Mouse (Mus musculus) thymus, postnatal 10 days (tissue): ENCODE data around the gene Troap.

Source experiments
- DNase-seq, 2 experiments: peaks; one replicate each; pipeline ENCODE4 v3.0.0; 2021; ENCODE audit warnings: low spot score in 2 of 2

The Troap gene

DNA sequence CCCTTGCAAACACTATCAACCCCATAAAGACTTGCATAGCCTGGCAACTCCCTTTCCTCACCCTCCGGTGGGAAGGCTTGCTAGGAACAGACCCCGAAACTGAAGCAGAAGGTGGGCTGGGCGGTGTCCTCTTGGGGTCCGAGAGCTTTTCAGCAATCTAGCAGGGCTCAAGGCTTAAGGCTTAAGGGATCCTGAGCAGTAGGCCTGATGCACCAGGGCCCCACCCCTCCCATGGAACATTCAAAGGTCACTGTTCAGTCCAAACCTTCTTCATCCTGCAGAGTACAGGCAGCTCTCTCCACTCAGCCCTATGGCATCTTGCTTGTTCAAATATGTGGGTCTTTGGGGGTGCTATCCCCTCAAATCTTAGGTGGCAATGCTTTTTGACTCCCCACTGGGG, 11.6 kb downstream of the Troap start:
- DNase-seq = no peak

DNA sequence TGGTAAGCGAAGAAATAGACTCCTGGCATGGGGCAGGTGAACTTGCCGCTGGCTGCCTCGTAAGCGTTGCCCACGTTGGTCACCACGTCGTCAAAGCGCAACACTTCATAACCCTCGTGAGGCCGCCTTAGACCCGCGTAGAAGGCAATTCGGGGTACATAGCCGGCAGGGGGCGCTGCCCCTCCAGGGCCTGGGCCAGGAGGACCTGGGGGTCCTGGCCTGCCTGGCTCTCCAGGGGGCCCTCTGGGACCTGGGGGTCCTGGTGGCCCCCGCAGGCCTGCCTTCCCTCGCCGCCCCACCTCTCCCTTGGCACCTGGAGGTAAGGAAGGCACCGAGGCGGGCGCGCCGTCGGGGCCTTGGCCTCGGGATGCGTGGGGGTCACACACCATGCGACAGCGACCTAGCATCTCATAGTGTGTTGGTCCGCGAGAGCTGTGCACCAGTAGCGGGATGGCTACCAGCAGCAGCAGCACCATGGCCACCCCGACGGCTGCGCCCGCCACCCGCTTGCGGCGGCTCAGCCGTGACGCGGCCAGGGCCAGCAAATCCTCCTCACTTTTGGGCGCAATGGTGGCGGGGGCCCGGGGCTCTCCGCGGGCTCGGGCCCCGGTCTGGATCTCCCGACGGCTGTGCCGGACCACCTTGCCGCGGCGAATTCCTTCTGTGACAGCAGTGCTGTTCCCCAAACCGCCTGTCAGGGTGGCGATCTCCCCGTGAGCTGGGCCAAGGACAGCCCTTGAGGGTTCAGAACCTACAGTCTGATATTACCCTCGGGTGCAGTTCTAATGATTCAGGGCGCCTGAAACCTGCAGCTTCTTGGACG, 13.1 kb downstream of the Troap start, which contains the start of gene C1ql4:
C1ql4 (minus strand) TSS at position 565 of the 823 bp plus-strand sequence.
- peak; percentile 24 to 66 for DNase-seq

- peak; percentile 64 to 90 for DNase-seq
These were observed 13.9 kb downstream of the Troap start for GRCm38 (mm10) chr15:99088292-99088691.

DNA sequence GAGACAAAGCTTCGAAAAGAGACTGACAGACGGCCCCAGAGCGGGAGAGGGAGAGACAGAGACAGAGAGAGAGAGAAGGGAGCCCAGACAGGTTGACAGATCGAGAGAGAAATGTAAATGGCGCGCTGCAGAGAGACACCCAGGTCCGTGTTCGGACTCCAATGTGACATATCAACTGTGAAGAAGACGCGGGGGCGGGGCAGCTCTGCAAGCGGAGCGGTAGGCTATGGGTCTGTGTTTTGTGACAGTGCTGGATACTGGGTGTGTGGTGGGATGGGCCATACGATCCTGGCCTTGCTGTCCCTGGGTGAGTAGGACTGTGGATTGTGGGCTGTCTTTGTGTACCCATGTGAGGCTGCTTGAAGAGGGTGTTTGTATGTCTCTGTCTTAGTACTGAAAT, 14.7 kb downstream of the Troap start:
- DNase-seq = no peak

DNA sequence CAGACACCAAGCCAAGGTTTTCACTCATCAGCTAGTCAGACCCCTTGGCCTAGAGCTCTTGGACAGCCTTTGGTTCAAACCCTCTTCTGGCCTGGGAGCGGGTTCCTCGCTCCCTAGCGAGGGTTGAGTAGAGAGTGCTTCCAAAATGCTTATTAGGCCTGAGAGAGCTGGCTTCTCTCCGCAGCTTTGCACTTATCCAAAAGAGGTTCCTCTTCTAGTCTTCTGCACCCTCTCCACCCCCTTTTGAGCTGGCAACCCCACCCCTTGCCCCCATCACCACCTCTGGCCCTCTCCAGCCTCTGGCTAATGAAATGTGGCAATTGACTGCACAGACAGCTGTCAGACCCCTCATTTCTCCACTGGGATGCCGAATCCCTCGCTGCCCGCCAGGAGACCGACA, 18.5 kb downstream of the Troap start, which contains the start of gene Dnajc22:
Dnajc22 (plus strand) TSS at position 301 of the 400 bp plus-strand sequence.
- DNase-seq = no peak

GRCm38 (mm10) chr15:99093291-99094258, 19.2 kb downstream of the Troap start:
- DNase-seq = no peak

GRCm38 (mm10) chr15:99094631-99095270, 20.4 kb downstream of the Troap start:
- no peak for DNase-seq

DNA sequence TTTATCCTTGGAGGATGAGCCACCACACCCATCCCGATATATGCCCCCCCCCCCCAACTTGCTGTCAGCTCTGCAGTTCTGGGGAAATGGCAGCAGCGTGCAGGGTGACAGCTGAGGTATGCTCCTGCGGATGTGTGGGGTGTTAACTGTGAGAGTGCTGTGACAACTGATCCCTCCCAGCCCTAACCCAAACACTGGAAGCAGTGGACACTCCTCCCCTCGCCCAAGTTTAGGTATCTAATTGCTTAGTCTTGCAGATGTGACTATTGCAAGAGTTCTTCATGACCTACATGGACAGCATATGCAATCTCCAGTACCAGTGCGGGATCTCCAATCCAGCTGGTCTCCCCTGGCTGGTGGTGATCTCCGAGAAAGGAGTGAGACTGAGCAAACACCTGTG, 21.0 kb downstream of the Troap start:
- no peak for DNase-seq

GRCm38 (mm10) chr15:99096061-99096793, 21.9 kb downstream of the Troap start:
- no peak for DNase-seq

DNA sequence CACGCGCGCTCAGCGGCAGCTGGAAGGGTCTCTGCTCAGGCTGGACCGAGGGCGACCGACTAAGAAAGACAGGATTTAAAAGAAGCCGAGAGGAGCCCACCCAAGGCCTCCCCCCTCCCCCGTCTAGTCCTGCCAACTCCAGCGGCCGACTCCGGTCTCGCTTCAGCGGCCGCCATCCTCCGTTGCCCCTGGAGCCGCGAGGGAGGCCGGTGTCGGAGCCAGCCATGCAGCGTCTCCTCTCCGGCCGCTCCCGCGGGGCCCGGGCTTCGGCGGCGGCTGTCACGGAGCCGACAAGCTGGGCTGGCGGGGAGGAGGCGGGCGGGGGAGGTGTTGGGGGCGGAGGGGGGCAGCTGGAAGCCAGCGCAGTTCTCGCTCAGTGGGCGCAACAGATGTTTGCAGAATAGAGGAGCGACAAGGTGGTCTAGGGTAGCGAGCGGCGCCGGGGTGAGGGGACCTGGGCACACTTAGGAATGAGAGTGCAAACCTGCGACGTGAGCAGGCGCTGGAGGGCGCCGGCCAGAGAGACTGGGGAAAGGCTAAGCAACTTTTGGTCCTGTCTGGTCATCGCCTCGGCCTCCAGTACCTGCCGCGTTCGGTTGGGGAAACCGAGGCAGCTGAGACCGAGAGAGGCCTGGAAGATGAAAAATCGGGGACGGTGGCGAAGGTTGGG, 22.6 kb downstream of the Troap start:
- DNase-seq = no peak

DNA sequence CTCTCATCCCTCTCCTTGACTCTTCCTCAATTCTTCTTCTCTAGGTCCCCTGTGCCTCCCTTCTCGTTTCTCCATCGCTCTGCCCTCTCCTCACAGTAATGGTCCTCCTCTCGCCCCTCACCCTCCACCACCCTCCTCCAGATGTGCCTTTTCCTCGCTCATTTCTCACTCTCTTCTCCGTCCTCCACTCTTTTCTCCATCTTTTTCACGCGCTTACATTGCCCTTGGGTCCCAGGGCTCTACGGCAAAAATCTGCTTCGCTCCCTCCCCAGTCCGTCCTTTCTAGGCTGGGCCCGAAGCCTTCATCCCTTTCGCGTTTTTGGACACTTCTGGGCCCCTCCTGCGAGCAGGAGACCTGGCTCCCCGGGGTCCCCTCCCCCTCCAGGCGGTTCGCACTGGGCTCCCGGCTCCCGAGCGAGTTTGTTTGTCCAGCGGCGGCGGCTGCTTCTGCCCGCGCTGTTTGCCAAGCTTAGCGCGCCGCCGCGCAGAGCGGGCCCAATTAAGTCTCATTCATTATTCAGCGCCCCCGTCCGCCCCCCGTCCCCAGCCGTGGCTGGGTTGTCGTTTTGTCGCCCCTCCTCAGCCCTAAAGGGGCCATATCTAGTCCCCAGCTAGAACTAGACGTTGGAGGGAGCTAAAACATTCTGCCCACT, 23.6 kb downstream of the Troap start:
- DNase-seq = no peak

- no peak for DNase-seq
These were observed 24.1 kb downstream of the Troap start for GRCm38 (mm10) chr15:99098493-99098861.

GRCm38 (mm10) chr15:99099139-99099556, 24.8 kb downstream of the Troap start:
- DNase-seq = peak in 1 of 2 experiments; percentile 35

GRCm38 (mm10) chr15:99099984-99100383, 25.6 kb downstream of the Troap start:
- no peak for DNase-seq

GRCm38 (mm10) chr15:99105238-99105637, 30.9 kb downstream of the Troap start:
- DNase-seq = no peak

DNA sequence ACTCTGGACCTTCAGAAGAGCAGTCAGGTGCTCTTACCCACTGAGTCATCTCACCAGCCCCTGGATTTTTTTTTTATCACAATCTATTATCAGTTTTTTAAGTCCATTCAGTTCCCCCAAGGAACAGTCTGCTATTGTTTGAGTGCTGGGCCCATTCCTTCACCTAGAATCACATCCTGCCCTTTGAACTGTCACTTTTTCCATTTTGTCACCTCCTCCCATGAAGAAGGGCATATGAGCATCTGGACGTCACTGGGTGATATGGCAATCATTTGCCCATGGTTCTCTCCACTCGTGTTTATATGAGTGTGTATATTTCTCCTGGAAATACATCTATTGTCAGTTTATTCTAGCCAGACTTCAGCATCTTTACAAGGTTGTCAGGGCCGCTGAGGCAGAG, 33.5 kb downstream of the Troap start:
- no peak for DNase-seq

DNA sequence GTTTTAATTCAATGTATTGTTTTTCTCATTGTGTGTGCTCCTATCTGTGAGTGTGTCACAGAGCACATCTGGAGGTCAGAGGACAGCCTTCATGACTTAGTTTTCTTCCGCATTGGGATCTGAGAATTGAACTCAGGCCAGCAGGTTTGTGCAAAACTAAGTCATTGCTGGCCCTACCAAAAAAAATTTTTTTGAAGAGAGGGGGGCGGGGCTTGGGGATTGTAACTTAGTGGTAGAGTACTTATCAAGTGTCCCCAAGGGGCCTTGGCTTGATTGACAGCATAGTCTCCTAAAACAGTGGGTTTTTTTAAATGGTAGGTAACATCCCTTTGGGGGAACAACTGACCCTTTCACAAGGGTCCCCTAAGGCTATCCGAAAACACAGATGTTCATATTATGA, 36.8 kb downstream of the Troap start:
- no peak for DNase-seq

- no peak for DNase-seq
These were observed 37.4 kb downstream of the Troap start for GRCm38 (mm10) chr15:99111809-99112208.

DNA sequence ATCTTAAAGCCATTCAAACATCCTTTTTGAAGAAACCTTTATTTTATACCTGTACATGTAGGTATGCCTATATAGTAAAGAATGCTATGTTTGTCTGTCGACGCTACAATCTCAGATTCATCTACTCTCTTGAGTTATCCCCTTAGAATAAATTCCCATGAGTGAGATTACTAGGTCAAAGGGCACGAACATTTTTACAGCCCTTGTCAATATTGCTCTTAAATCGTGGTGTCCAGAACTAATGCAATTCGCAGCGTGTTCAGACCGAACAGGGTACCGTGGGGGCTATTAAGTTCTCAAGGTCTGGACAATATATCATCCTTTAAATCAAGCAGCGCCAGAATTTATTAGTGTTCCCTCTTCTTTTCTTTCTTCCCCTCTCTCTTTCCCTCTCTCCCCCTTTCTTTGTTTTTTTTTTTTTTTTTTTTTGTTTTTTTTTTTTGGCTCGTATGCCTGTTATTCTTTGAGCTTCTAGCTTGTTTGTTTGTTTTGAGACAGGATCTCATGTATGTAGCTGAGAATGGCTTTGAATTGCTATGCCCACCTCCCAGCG, 38.5 kb downstream of the Troap start:
- no peak for DNase-seq
